Mouse (Mus musculus): ENCODE data around the gene Saa2. TPM values are rescaled to one million over a fixed set of nuclear protein-coding genes. Genes with fewer than 3 reads are reported as not detected.

Saa2 gene
- polyA plus RNA-seq, 1 experiment from 2014 or later, result not detected

DNA sequence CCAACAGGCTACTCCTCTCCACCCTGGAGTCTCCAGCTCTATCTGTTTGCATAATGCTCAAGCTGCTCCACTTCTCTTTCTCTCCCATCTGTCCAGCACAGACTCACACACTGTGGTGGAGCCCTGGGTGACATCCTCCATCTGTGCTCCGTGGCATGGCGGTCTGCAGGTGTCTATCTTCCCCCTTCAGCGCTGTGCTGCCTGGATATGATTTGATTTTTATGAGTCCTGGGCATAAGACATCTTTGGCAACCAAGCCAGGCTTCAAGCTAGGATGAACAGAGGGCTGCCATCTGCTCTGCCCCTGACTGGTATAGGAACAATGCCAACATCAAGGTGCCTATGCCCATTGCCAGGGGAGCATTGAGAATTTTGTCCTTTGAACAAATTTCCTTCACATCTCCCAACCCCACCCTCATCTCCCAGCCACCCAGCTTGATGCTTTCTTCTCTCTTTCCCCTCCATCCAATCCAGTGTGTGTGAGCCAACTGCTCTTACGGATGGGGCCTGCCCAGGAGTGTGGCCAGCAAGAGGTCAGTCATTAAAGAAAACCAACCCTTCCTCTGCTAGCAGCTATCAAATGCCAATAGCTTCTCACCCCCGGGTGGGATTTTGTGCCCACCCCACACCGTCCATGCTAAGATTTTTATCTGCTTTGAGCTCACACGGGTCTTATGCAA is 32.9 kb upstream of the Saa2 start:
- Histone ChIP-seq H3K27ac (ENCODE audit: low read length) (peak overlapping the region; percentile 21), H3K4me2 (replicated peaks; ENCODE audit: low read depth, low read length) (no peak overlapping the region), H3K4me1 (ENCODE audit: insufficient read depth, low read depth, low read length) (peaks cover 29% of the 10 kb centered on the region), H3K4me3 (ENCODE audit: low read depth, low read length) (no peak overlapping the region), H3K27me3 (replicated peaks; ENCODE audit: insufficient read depth, low read length) (no peaks in the 10 kb centered on the region), H3K36me3 (ENCODE audit: insufficient read depth, low read length) (no peaks in the 10 kb centered on the region), H3K9ac (replicated peaks; ENCODE audit: low read depth) (no peak overlapping the region), H3K9me3 (ENCODE audit: low read length) (no peaks in the 10 kb centered on the region)
- DNase-seq (ENCODE audit: low spot score) (no peak), ATAC-seq (no peak)
- TF ChIP-seq EP300 (IDR thresholded peaks at IDR 0.05) (no peak), CTCF (IDR thresholded peaks at IDR 0.05) (no peak)
- WGBS, result 62% methylated on average over 7 of the region's 7 CpGs

DNA sequence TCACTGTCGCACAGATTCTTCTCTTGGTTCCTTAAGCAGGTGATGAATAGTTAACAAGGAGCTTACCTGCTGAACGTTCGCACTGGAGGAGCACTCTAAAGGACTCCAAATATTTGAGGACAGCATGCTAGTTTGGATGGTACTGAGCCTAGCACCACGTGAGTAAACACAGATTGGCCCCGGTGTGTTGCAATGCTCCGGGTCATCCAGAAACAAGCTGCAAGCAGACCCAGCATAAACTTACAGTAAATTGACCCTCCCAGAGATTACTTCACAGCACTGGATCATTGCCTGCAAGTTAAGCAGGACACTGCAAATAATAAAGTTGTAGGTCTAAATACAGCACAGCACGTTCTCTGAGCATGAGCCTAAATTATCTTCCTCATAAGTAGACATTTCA is 32.1 kb upstream of the Saa2 start:
- 0 out of 2 replicates have a peak overlapping the region, but pooled peaks have one; percentile 4 for H3K27ac ChIP-seq (ENCODE audit: low read length)
- H3K4me2 ChIP-seq (replicated peaks; ENCODE audit: low read depth, low read length), result no peak overlapping the region
- no peaks in the 10 kb centered on the region for H3K9me3 ChIP-seq (ENCODE audit: low read length)
- peak; percentile 94 for TF ChIP-seq EP300 (IDR thresholded peaks at IDR 0.05)
- TF ChIP-seq CTCF (IDR thresholded peaks at IDR 0.05), result no peak
- WGBS, result 30% methylated on average over 7 of the region's 7 CpGs
- H3K9ac ChIP-seq (replicated peaks; ENCODE audit: low read depth), result no peak overlapping the region
- peaks cover 29% of the 10 kb centered on the region for H3K4me1 ChIP-seq (ENCODE audit: insufficient read depth, low read depth, low read length)
- DNase-seq (ENCODE audit: low spot score) (peak; percentile 95), ATAC-seq (peak; percentile 94)
- no peaks in the 10 kb centered on the region for H3K27me3 ChIP-seq (replicated peaks; ENCODE audit: insufficient read depth, low read length)
- H3K36me3 ChIP-seq (ENCODE audit: insufficient read depth, low read length), result no peaks in the 10 kb centered on the region
- no peak overlapping the region for H3K4me3 ChIP-seq (ENCODE audit: low read depth, low read length)

DNA sequence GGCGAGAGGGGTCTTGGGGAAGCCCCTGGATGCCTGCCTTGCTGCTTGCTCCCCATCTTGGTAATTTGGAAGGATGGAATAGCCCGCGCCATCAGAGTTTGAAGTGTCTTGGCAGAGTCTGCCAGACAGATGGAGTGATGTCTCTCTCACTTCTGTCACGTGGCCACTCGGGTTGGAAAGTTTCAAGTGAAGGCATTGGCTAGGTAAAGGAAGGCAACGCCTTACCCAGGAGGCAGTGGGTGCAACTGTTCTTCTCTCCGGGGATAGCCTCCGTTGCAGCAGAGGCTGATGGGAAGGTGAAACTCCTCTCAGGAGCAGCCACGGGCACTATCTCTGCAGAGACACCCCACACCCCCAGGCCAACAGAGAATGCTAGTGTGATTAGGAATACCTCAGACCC is 31.1 kb upstream of the Saa2 start:
- no peak overlapping the region for H3K9ac ChIP-seq (replicated peaks; ENCODE audit: low read depth)
- H3K27me3 ChIP-seq (replicated peaks; ENCODE audit: insufficient read depth, low read length), result no peaks in the 10 kb centered on the region
- H3K9me3 ChIP-seq (ENCODE audit: low read length), result no peaks in the 10 kb centered on the region
- H3K36me3 ChIP-seq (ENCODE audit: insufficient read depth, low read length), result no peaks in the 10 kb centered on the region
- TF ChIP-seq CTCF (IDR thresholded peaks at IDR 0.05) (no peak), EP300 (IDR thresholded peaks at IDR 0.05) (no peak)
- H3K27ac ChIP-seq (ENCODE audit: low read length), result peak overlapping the region; percentile 72
- peaks cover 29% of the 10 kb centered on the region for H3K4me1 ChIP-seq (ENCODE audit: insufficient read depth, low read depth, low read length)
- no peak for DNase-seq (ENCODE audit: low spot score)
- 0 out of 2 replicates have a peak overlapping the region, but pooled peaks have one; percentile 8 for H3K4me2 ChIP-seq (replicated peaks; ENCODE audit: low read depth, low read length)
- WGBS, result 53% methylated on average over 9 of the region's 9 CpGs
- ATAC-seq, result no peak
- no peak overlapping the region for H3K4me3 ChIP-seq (ENCODE audit: low read depth, low read length)

GRCm38 (mm10) chr7:46723354-46723753 is 28.2 kb upstream of the Saa2 start:
- no peak overlapping the region for H3K9ac ChIP-seq (replicated peaks; ENCODE audit: low read depth)
- WGBS, result 90% methylated on average over 6 of the region's 6 CpGs

DNA sequence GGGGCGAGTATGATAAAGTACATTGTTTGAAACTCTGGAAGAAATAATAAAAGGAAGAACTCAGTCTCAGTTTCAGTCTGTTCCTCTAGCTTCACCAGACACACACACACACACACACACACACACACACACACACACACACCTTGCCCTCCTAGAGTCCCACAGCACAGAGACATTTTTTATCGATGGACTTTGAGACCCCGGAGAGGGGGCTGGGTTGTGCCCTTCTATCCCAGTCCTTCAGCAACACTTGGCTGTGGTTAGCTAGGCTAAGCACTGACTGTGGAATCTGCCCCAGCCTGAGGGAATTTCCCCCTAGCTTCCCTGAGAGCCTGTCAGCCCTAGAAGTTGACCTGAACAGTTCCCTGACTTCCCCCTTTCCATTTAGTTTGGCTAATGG is 27.7 kb upstream of the Saa2 start:
- no peak for DNase-seq (ENCODE audit: low spot score)
- Histone ChIP-seq H3K9me3 (ENCODE audit: low read length) (no peaks in the 10 kb centered on the region), H3K4me1 (ENCODE audit: insufficient read depth, low read depth, low read length) (peaks cover 14% of the 10 kb centered on the region), H3K9ac (replicated peaks; ENCODE audit: low read depth) (no peak overlapping the region), H3K4me3 (ENCODE audit: low read depth, low read length) (no peak overlapping the region), H3K27me3 (replicated peaks; ENCODE audit: insufficient read depth, low read length) (no peaks in the 10 kb centered on the region), H3K27ac (ENCODE audit: low read length) (no peak overlapping the region), H3K4me2 (replicated peaks; ENCODE audit: low read depth, low read length) (no peak overlapping the region), H3K36me3 (ENCODE audit: insufficient read depth, low read length) (no peaks in the 10 kb centered on the region)
- no peak for TF ChIP-seq EP300 (IDR thresholded peaks at IDR 0.05)
- no peak for TF ChIP-seq CTCF (IDR thresholded peaks at IDR 0.05)
- no peak for ATAC-seq
- 77% methylated on average over 3 of the region's 3 CpGs for WGBS

More at GRCm38 (mm10) chr7:46723354-46723753, 28.2 kb upstream of the Saa2 start:
- H3K36me3 ChIP-seq (ENCODE audit: insufficient read depth, low read length), result no peaks in the 10 kb centered on the region
- no peaks in the 10 kb centered on the region for H3K9me3 ChIP-seq (ENCODE audit: low read length)
- no peak overlapping the region for H3K4me3 ChIP-seq (ENCODE audit: low read depth, low read length)
- no peak overlapping the region for H3K4me2 ChIP-seq (replicated peaks; ENCODE audit: low read depth, low read length)
- no peak for ATAC-seq
- no peak for DNase-seq (ENCODE audit: low spot score)
- TF ChIP-seq CTCF (IDR thresholded peaks at IDR 0.05) (no peak), EP300 (IDR thresholded peaks at IDR 0.05) (no peak)
- no peak overlapping the region for H3K27ac ChIP-seq (ENCODE audit: low read length)
- H3K4me1 ChIP-seq (ENCODE audit: insufficient read depth, low read depth, low read length), result peaks cover 17% of the 10 kb centered on the region
- H3K27me3 ChIP-seq (replicated peaks; ENCODE audit: insufficient read depth, low read length), result no peaks in the 10 kb centered on the region

DNA sequence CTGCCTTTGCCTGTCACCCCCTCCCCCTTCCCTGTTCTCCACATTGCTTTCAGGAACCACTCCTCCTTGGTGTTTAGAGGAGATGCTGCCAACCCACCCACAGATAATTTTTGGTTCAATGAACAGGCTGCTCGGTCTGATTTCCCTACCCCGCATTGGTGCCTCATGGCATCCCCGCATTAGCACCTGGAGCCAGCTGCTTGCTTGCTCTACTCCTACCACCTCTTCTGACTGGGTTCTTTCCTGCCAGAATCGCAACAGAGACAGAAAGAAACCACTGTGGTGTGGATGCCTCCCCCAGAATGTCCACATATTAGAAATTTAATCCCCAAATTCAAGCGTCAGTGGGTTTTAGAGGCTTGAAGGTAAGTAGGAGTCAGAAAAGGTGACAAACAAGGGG is 27.2 kb upstream of the Saa2 start:
- TF ChIP-seq EP300 (IDR thresholded peaks at IDR 0.05), result no peak
- TF ChIP-seq CTCF (IDR thresholded peaks at IDR 0.05), result no peak
- H3K27me3 ChIP-seq (replicated peaks; ENCODE audit: insufficient read depth, low read length), result no peaks in the 10 kb centered on the region
- H3K27ac ChIP-seq (ENCODE audit: low read length), result no peak overlapping the region
- DNase-seq (ENCODE audit: low spot score), result no peak
- no peak overlapping the region for H3K4me3 ChIP-seq (ENCODE audit: low read depth, low read length)
- no peaks in the 10 kb centered on the region for H3K36me3 ChIP-seq (ENCODE audit: insufficient read depth, low read length)
- H3K9ac ChIP-seq (replicated peaks; ENCODE audit: low read depth), result no peak overlapping the region
- H3K9me3 ChIP-seq (ENCODE audit: low read length), result no peaks in the 10 kb centered on the region
- 72% methylated on average over 5 of the region's 5 CpGs for WGBS
- H3K4me1 ChIP-seq (ENCODE audit: insufficient read depth, low read depth, low read length), result peaks cover 9% of the 10 kb centered on the region
- H3K4me2 ChIP-seq (replicated peaks; ENCODE audit: low read depth, low read length), result no peak overlapping the region
- no peak for ATAC-seq

All from lung, postnatal 0 days (tissue).